Mouse (Mus musculus) megakaryocyte progenitor cell, adult 5-6 weeks (primary cell): Measurements from ENCODE around the gene Exosc9. TPM values are rescaled to one million over a fixed set of nuclear protein-coding genes. Genes with fewer than 3 reads are reported as not detected.
A peak's percentile ranks its signal among the peaks of the same experiment; 100 is the strongest.
"Not testable (repeated sequence)": the region's sequence is repeated elsewhere in the genome, so short reads cannot be mapped to it uniquely, and the experiment has no call there.

ENCODE experiments used
- ATAC-seq: replicated peaks from 2 replicates; pipeline ENCODE4 v1.8.0; 2016; ENCODE audit warnings: mild to moderate bottlenecking, moderate TSS enrichment, inconsistent platforms; ENCODE audit not compliant: poor library complexity
- total RNA-seq, 2 experiments: library from RNA; stranded (forward) in 1 of 2; stranded (reverse) in 1 of 2; fragments of 157-497, 149-512 nt in 1 of 2; fragments of 200-1000 nt in 1 of 2; gene quantifications; 2 replicates each; pipeline versions ENCODE4 v1.2.3 to v1.2.4; 2015 to 2017

Gene Exosc9
- total RNA-seq, 2 experiments from 2014 or later, result 80.8 to 105 TPM

- peak; percentile 40 for ATAC-seq
Measured at GRCm38 (mm10) chr3:36551851-36552384, 488 bp upstream of the Exosc9 start.

- no peak for ATAC-seq
Measured at GRCm38 (mm10) chr3:36557601-36558000, 5.2 kb downstream of the Exosc9 start.

- peak; percentile 60; the same call in 1 of the 2 replicates for ATAC-seq
Measured at GRCm38 (mm10) chr3:36559606-36560005, 7.2 kb downstream of the Exosc9 start.

GRCm38 (mm10) chr3:36563666-36564065 is 11.3 kb downstream of the Exosc9 start:
- ATAC-seq, result no peak

- peak; percentile 47 for ATAC-seq
Measured at GRCm38 (mm10) chr3:36569836-36570235, 17.4 kb downstream of the Exosc9 start.

GRCm38 (mm10) chr3:36571361-36571826 is 19.0 kb downstream of the Exosc9 start:
- ATAC-seq, result peak; percentile 5

GRCm38 (mm10) chr3:36571827-36572378 is 19.5 kb downstream of the Exosc9 start, which contains the start of gene Ccna2:
TSS of gene Ccna2 (minus strand) at chr3:36572150.
- ATAC-seq, result peak; percentile 91

- ATAC-seq, result no peak
Measured at GRCm38 (mm10) chr3:36598811-36599210, 46.4 kb downstream of the Exosc9 start.

GRCm38 (mm10) chr3:36599773-36600172 is 47.4 kb downstream of the Exosc9 start:
- not testable (repeated sequence) for ATAC-seq

- ATAC-seq, result peak; percentile 66
Measured at GRCm38 (mm10) chr3:36605894-36606783, 53.7 kb downstream of the Exosc9 start.

GRCm38 (mm10) chr3:36612687-36613086 is 60.3 kb downstream of the Exosc9 start:
- no peak for ATAC-seq

GRCm38 (mm10) chr3:36613202-36613907 is 60.9 kb downstream of the Exosc9 start, which contains the start of gene Bbs7:
TSS of gene Bbs7 (minus strand) at chr3:36613477.
- ATAC-seq, result peak; percentile 99

GRCm38 (mm10) chr3:36613908-36614255 is 61.5 kb downstream of the Exosc9 start:
- no peak for ATAC-seq

Other genes starting within 250 kb of the Exosc9 start
- gene Anxa5, start 76.7 kb upstream of the Exosc9 start, total RNA-seq (2015), result 146 and 163 TPM in 2 replicates
- 86.3 and 113 TPM in 2 replicates for gene Anxa5, start 76.7 kb upstream of the Exosc9 start, total RNA-seq (2017)
- gene 1810062G17Rik, start 76.7 kb upstream of the Exosc9 start, total RNA-seq (2015), result 0.35 and 0.49 TPM in 2 replicates
- gene 1810062G17Rik, start 76.7 kb upstream of the Exosc9 start, total RNA-seq (2017), result 0.21 and 1.4 TPM in 2 replicates
- gene Gm11549, start 30.8 kb upstream of the Exosc9 start, total RNA-seq (2015), result not detected in 2 replicates
- not detected in 2 replicates for gene Gm11549, start 30.8 kb upstream of the Exosc9 start, total RNA-seq (2017)
- 225 and 227 TPM in 2 replicates for gene Ccna2, start 19.5 kb downstream of the Exosc9 start, total RNA-seq (2015)
- 186 and 200 TPM in 2 replicates for gene Ccna2, start 19.5 kb downstream of the Exosc9 start, total RNA-seq (2017)
- gene Bbs7, start 60.9 kb downstream of the Exosc9 start, total RNA-seq (2015), result 2.1 and 3.0 TPM in 2 replicates
- gene Bbs7, start 60.9 kb downstream of the Exosc9 start, total RNA-seq (2017), result 3.0 and 9.4 TPM in 2 replicates
- gene Trpc3, start 137.6 kb downstream of the Exosc9 start, total RNA-seq (2015), result not detected in 2 replicates
- not detected in 2 replicates for gene Trpc3, start 137.6 kb downstream of the Exosc9 start, total RNA-seq (2017)